Mouse (Mus musculus) liver, adult 2 months (tissue): ENCODE data around the gene Phf19.

Source experiments
- CTCF ChIP-seq: fragments of 200-500 bp; IDR thresholded peaks from 2 replicates; pipeline ENCODE4 v1.5.1; 2011; ENCODE audit warnings: low read depth, low read length, control low read depth
- POLR2A ChIP-seq: fragments of 200-500 bp; IDR thresholded peaks from 2 replicates; pipeline ENCODE4 v1.6.1; 2011; ENCODE audit warnings: low read length, control low read depth; ENCODE audit not compliant: insufficient read depth; ENCODE audit errors: extremely low read depth

DNA sequence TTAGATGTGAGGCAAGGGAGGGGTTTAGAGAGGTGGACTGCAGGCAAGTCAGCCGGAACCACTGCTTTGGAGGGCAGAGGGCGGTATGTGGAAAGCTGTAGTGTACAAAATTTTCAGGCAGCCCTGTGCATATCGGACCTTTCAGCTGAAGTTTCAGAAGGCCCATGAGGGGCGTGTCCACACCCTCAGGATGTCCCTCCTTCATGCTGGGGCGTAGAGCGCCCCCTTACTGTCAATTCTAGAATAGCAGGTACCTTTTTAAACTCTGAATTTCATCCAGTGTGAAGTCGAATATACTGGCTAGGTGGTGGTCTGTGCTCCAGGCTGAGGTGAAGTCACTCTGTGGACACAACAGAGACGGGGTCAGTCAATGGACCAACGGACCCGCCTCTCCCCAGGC, 16.0 kb downstream of the Phf19 start:
- TF ChIP-seq CTCF (peak; percentile 80), POLR2A (no peak)
